Mouse (Mus musculus) natural killer cell, adult 2 months (primary cell): ENCODE results near the gene Aldh3b3.

Experiments
- DNase-seq, 2 experiments: peaks; one replicate each; pipeline ENCODE4 v3.0.0; 2022; ENCODE audit warnings: low spot score in 2 of 2

Gene Aldh3b3

DNA sequence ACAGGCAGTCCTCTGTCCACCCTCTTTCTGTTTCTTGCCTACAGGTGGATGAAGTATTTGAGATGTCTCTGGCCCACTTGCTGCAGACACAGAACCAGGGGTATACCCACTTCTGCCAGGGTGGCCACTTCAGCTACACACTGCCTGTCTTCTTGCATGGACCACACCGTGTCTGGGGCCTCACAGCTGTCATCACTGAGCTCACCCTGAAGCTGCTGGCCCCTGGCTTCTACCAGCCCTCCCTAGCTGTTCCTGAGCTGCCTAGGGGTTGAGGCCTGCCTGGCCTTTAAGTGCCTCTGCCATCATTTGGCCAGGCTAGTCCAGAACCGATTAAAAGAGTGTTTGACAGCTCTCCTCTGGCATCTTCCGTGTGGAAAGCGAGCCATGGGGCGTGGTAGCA is 43.3 kb downstream of the Aldh3b3 start:
- DNase-seq = no peak

DNA sequence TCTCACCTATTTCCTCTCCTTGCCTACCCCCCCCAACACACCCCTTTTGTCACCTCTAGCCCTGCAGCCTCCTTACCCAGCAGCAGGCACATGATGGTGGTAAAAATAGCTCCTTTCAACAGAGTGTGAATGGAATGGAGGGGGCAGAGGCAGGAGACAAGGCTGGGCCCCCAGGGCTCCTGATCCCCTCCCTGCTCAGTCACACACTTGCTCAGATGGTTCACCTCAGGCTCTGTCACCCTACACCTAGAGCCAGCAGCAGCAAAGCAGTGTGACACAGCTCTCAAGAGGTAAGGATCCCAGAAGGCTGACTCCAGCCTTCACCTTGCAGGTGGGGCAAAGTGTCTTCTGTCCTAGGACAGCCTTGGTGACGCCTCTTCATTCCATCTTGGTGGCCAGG is 44.7 kb downstream of the Aldh3b3 start, which contains the start of gene Doc2g:
Gene Doc2g, plus strand, starts transcription at position 202 of the 400 bp plus-strand sequence.
- DNase-seq = no peak

DNA sequence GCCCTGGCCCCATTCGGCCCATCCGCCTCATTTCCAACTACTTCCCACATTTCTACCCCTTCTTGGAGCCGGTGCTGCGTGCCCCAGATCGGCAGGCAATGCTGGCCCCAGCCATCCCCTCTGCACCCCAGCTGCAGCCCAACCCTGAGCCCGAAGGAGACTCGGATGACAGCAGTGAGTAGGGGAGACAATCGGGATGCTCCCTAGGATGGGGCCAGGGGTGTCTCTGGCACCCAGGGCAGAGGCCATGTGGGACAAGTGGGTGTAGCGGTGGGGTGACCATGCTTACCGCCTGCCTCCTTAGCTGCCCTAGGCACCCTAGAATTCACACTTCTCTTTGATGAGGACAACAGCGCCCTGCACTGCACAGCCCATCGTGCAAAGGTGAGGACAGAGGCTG is 45.2 kb downstream of the Aldh3b3 start:
- no peak for DNase-seq

DNA sequence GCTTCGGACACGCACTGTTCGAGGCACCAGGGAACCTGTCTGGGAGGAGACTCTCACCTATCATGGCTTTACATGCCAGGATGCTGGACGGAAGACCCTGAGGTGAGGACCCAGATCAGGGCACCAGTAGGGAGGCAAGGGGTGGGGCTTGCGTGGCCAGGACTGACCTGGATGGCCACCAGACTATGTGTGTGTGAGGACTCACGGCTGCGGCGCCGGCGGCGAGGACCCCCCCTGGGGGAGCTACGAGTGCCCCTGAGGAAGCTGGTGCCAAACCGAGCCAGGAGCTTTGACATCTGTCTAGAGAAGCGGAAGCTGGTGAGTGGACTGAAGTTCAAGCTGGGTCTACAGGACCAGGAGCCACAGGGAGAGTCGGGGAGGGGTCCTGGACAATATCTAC is 45.9 kb downstream of the Aldh3b3 start:
- no peak for DNase-seq

DNA sequence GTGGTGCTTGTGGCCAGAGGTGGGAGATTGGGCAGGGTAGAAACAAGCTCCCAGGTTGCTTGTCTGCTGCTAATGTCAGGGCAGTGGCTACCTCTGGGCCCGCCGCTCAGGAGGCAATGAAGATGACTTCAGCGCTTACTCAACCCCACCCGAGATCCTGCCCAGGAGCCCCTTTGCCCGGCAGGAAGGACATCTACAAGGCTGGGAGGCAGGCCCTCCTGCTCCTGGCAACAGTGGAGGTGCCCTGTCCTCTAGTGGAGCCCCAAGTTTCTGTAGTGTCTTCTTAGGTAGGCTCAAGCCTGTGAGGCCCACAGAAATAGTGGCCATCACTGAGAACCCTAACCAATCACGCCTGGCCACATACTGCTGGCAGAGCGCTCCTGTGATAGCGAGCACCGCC is 46.6 kb downstream of the Aldh3b3 start:
- no peak for DNase-seq

DNA sequence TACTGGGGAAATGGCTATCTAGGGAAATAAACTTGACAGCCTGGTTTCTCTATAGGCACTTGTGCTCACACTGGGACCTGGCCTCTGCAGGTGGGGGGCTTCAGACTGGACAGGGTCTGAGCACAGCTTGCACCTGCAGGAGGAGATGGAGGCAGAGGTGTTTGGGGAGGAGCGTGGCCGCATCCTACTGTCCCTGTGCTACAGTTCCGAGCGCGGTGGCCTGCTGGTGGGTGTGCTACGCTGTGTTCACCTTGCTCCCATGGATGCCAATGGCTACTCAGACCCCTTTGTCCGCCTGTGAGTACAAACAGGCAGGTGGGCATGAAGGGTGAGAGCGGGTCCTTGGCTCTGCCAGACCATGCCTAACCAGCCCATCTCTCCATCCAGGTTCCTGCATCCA is 47.5 kb downstream of the Aldh3b3 start:
- no peak for DNase-seq

DNA sequence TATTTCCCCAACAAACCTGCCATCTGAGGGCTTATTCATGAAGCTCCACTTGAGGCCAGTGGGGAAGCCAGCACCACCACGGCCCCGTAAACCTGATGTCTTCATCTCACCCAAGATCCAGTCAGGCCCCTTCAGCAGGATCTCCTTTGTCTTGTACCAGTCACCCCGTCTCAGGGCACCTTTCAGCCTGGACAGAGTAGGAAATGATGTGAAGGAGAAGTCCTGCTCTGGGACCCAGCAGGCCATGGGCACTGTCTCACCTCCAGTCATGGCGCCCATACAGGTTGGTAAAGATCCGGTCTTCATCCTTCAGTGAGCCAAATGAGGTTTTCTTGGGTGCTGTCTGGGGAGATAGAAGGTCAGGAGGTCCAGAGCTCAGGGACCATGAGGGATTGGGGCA is 52.6 kb downstream of the Aldh3b3 start:
- no peak for DNase-seq

DNA sequence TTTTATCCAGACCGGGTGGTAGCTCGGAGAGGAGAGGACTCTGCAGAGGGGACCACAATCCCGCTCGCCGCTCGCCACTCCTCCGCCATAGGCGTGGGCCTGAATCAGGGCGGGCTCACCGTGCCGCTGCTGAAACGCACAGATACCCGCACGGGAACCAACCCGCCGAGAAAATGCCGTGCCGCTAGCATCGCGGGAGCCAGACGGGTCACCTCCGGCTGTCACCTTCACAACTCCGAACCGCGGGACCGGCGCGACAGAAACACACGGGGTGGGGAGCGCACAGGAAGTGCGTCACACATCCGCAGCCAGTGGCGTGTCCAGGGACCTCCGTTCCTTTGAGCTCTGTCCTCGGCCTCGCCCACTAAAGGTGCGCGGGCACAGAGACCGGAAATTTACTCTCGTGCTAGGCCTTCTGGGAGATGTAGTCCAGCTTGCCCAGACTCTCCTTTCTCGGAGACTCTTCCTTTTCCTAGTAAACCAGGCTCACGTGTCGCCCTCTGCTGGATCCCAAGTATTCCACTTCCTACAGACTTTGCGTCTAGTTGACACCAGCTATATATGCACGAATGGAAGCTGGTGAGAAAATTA is 54.1 kb downstream of the Aldh3b3 start, which contains the start of gene Ndufv1:
Gene Ndufv1, minus strand, starts transcription at position 375 of the 591 bp plus-strand sequence.
- peak; percentile 94 to 95 for DNase-seq

DNA sequence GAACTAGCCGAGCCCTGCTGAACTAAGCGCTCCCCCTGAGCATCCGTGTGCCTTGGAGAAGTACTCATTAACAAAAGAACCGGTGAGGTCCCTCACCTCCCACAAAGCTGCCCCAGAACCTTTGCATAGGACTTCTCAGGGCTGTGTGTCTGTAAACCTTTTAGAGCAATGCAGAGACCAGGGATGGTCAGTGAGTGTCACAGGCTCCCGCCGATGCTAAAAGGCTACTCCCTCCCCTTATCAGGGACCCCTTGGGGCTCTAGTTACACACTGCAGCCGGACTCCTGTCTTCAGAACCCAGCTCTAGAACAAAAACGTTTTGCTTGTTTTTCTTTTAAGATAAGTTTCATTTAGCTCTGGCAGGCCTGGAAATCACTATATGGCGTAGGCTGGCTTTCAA is 54.6 kb downstream of the Aldh3b3 start:
- no peak for DNase-seq

DNA sequence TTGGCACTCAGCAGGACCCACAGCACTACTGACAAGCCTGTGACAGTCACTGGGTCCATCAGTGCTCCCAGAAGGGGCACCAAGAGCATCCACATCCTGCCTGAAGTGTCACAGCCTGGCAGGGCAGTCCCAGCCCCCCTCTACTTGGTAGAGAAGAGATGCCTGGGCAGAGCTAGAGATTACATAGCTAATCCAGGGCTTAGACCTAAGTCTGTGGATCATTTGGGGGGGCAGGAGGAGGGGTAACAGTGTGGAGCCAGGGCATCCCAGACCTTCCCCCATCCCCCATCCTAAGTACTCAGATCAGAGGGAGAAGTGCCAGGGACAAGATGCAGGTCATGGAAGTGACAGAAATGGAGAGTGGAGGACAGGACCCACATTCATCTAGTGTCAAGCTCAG is 56.4 kb downstream of the Aldh3b3 start:
- no peak for DNase-seq

DNA sequence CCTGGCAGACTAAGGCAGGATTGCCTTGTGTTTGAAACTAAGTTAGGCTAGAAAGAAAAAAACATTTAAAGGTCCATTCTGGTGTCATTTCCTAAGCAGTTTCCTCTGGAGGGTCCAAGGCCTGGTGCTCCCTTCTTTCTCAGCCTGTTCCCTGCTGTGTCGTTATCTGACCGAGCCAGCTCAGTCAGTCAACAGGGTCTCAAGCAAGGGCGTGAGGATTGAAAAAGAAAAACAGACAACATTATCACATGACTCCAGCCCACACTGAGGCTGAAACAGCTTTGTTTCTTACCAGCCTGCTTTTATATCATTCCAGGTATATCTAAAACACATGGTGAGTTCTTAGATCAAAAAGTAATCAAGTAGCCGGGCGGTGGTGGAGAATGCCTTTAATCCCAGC is 57.2 kb downstream of the Aldh3b3 start:
- no peak for DNase-seq

DNA sequence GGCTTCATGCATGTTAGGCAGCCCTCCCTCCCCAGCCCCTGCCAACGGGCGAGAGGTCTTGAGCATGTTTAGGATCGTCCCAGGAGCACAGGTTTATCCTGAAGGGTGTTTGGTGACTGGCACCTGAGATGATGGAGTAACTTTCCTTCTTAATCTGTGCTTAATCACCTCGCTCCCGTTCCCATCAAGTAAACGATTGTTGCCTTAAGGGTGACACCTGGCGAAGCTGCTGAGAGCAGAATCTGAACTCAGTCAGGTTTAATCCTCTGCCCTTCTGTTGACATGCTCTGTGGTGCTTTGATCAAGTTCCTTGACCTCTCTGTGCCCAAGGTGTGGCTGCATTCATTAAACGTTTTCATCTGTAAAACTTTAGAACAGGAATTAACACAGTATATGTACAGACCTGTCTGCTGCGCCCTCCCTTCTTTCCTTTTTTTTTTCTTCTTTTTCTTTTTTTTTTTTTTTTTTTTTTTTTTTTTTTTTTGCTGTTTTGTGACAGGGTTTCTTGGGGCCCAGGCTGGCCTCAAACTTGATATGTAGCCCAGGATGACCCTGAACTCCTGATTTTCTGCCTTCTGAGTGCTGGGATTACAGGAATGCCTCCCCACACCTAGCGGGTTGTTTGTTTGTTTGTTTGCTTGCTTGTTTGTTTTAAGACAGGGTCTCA is 59.6 kb downstream of the Aldh3b3 start:
- no peak for DNase-seq

DNA sequence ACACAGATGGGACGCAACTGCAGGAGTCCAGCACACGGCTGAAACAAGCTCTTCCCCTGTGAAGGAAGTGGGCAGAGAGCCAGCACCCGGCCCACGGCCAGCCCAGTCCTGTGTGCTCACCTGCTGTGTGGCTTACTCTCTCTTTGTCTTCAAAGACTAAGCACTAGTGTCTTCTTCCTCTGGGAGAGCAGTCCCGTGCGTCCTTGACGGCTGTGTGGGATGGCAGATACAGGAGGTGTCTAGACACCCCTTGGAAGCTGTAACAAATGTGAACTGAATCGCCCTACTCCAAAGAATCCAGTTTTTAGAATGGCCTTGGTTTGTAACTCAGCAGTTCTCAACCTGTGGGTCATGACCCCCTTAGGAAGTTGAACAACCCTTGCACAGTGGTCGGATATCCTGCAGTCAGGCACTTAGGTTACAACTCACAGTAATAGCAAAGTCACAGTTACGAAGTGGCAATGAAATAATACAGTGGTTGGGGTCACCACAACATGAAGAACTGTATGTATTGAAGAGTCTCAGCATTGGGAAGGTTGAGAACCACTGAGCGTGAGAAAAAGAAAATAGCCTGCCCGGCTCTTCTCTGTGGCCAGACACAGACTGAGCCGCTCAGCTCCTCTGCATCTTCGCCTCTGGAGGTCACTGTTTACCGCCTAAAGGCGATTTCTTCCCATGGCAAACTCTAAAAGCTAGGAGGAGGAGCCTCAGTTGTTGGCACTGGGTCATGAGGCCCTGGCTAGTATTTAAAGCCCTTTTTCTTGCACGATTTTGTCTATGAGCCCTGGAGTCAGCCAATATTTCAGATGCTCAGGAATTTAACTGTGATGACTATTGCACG is 60.5 kb downstream of the Aldh3b3 start:
- DNase-seq = peak; percentile 63 to 73
